Mouse (Mus musculus): ENCODE measurements around the gene Isyna1.

DNA sequence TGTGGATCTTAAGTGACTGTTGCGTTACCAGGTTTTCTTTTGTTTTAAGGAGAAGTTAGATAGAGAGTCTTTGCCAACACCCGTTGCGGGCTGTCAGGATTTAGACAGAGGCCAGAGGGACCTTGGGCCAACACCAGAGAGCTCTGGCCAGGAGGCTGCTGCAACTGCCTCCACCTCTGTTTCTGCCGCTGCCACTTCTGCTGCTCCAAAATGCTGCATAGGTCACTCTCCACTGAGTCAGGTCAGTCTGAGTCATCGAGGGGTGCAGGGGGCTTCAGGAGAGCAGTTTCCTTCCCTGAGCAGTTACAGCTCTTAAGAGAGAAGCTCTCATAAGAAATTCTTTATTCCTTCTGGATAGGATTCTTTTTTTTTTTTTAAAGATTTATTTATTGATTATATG lies 32.9 kb downstream of the Isyna1 start:
- no peak for TF ChIP-seq CTCF (IDR thresholded peaks at IDR 0.05)
- TF ChIP-seq EP300 (IDR thresholded peaks at IDR 0.05), result no peak
